ENCODE assay signal across 21 mouse cellular contexts in the genomic region with DNA sequence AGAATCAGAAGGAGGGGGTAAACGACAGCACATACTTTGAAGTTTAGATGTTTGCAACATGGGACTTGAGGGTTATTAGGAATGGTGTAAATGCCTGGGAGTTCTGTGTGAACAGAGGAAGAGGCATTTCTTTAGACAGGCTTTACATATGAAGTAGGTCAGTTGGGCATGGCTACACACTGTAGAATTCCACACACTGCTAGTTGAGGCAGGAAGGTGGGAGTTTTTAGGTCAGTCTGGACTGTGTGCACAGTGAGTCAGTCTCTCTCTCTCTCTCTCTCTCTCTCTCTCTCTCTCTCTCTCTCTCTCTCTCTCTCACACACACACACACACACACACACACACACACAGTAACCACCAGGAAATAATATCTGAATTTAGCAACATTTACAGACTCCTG. TPM values are rescaled to one million over a fixed set of nuclear protein-coding genes. Genes with fewer than 3 reads are reported as not detected.
DNase-seq lines count a peak whose midpoint lies in the region; ATAC-seq and TF ChIP-seq lines count a peak whose summit lies in the region.
"Had no signal": no experiment of that assay in that cellular context is flagged by ENCODE, and none has a peak within 500 bp of the region (broad histone marks: within the 10 kb centered on the region; RNA-seq: fewer than 3 reads in every experiment).

No protein-coding gene starts in this region.

- H3K27ac ChIP-seq in liver, adult 2 months (replicated peaks; ENCODE audit: insufficient read depth, low read depth, low read length) = peak overlapping the region; percentile 4
- no peak overlapping the region for H3K27ac ChIP-seq in lung, postnatal 0 days (ENCODE audit: low read length)
- no peak overlapping the region for H3K27ac ChIP-seq in stomach, postnatal 0 days (replicated peaks)
- H3K27ac ChIP-seq: embryonic facial prominence, embryonic 10.5 days; embryonic facial prominence, embryonic 12.5 days; forebrain, embryonic 13.5 days; forebrain, embryonic 15.5 days had no signal

- H3K4me1 ChIP-seq in liver, adult 2 months (ENCODE audit: control insufficient read depth, insufficient read depth, low read length) = peaks cover 9% of the 10 kb centered on the region
- H3K4me1 ChIP-seq in lung, postnatal 0 days (ENCODE audit: insufficient read depth, low read depth, low read length) = no peaks in the 10 kb centered on the region
- no peaks in the 10 kb centered on the region for H3K4me1 ChIP-seq in stomach, postnatal 0 days (replicated peaks; ENCODE audit: control insufficient read depth, insufficient read depth)
- H3K4me1 ChIP-seq: embryonic facial prominence, embryonic 12.5 days; forebrain, embryonic 13.5 days; forebrain, embryonic 15.5 days had no signal

- 28% methylated on average over 1 of the region's 1 CpGs for WGBS in liver, adult 2 months
- WGBS in lung, postnatal 0 days = 60% methylated on average over 1 of the region's 1 CpGs
- WGBS in stomach, postnatal 0 days = 92% methylated on average over 1 of the region's 1 CpGs

- H3K9me3 ChIP-seq in lung, postnatal 0 days (ENCODE audit: low read length) = no peaks in the 10 kb centered on the region
- H3K9me3 ChIP-seq in stomach, postnatal 0 days (ENCODE audit: control insufficient read depth, low read length) = no peaks in the 10 kb centered on the region
- H3K9me3 ChIP-seq: embryonic facial prominence, embryonic 10.5 days; embryonic facial prominence, embryonic 12.5 days; forebrain, embryonic 13.5 days; forebrain, embryonic 15.5 days had no signal

- H3K4me3 ChIP-seq in liver, adult 2 months (ENCODE audit: insufficient read depth, low read depth, low read length) = no peak overlapping the region
- H3K4me3 ChIP-seq in lung, postnatal 0 days (ENCODE audit: low read depth, low read length) = no peak overlapping the region
- H3K4me3 ChIP-seq in stomach, postnatal 0 days (ENCODE audit: low read depth, low read length) = no peak overlapping the region
- H3K4me3 ChIP-seq: embryonic facial prominence, embryonic 10.5 days; embryonic facial prominence, embryonic 12.5 days; forebrain, embryonic 13.5 days; forebrain, embryonic 15.5 days had no signal

- TF ChIP-seq POLR2A in liver, adult 2 months (IDR thresholded peaks at IDR 0.05; ENCODE audit: extremely low read depth, insufficient read depth, low read length) = no peak

- H3K9ac ChIP-seq in liver, adult 2 months (ENCODE audit: low read depth, low read length) = no peak overlapping the region
- H3K9ac ChIP-seq in lung, postnatal 0 days (replicated peaks; ENCODE audit: low read depth) = no peak overlapping the region
- no peak overlapping the region for H3K9ac ChIP-seq in stomach, postnatal 0 days (ENCODE audit: low read length)
- H3K9ac ChIP-seq: embryonic facial prominence, embryonic 12.5 days; forebrain, embryonic 13.5 days; forebrain, embryonic 15.5 days had no signal

- TF ChIP-seq EP300 in lung, postnatal 0 days (IDR thresholded peaks at IDR 0.05) = no peak
- no peak for TF ChIP-seq EP300 in stomach, postnatal 0 days (optimal IDR thresholded peaks at IDR 0.05)

- H3K79me2 ChIP-seq in liver, adult 2 months (ENCODE audit: control insufficient read depth, insufficient read depth, low read length) = no peaks in the 10 kb centered on the region

- H3K36me3 ChIP-seq in liver, adult 2 months (ENCODE audit: control insufficient read depth, insufficient read depth, low read length) = peaks cover 92% of the 10 kb centered on the region
- no peaks in the 10 kb centered on the region for H3K36me3 ChIP-seq in lung, postnatal 0 days (ENCODE audit: insufficient read depth, low read length)
- H3K36me3 ChIP-seq in stomach, postnatal 0 days (ENCODE audit: control insufficient read depth, insufficient read depth, low read length) = no peaks in the 10 kb centered on the region
- H3K36me3 ChIP-seq: embryonic facial prominence, embryonic 10.5 days; embryonic facial prominence, embryonic 12.5 days; forebrain, embryonic 15.5 days; G1E had no signal

- H3K27me3 ChIP-seq in liver, adult 2 months (ENCODE audit: control insufficient read depth, insufficient read depth, low read length) = no peaks in the 10 kb centered on the region
- no peaks in the 10 kb centered on the region for H3K27me3 ChIP-seq in lung, postnatal 0 days (replicated peaks; ENCODE audit: insufficient read depth, low read length)
- no peaks in the 10 kb centered on the region for H3K27me3 ChIP-seq in stomach, postnatal 0 days (ENCODE audit: control insufficient read depth, insufficient read depth, low read length)
- H3K27me3 ChIP-seq: CH12.LX; embryonic facial prominence, embryonic 12.5 days; forebrain, embryonic 13.5 days; forebrain, embryonic 15.5 days had no signal

- intact Hi-C loops in heart, postnatal 36 days (cut with DNase I) = no loop called here

- no peak for TF ChIP-seq CTCF in liver, adult 2 months (IDR thresholded peaks at IDR 0.05; ENCODE audit: low read depth, low read length)
- TF ChIP-seq CTCF in lung, postnatal 0 days (IDR thresholded peaks at IDR 0.05) = no peak
- no peak for TF ChIP-seq CTCF in stomach, postnatal 0 days (IDR thresholded peaks at IDR 0.05; ENCODE audit: low read depth)

- H3K4me2 ChIP-seq in lung, postnatal 0 days (replicated peaks; ENCODE audit: low read depth, low read length) = no peak overlapping the region
- no peak overlapping the region for H3K4me2 ChIP-seq in stomach, postnatal 0 days (replicated peaks; ENCODE audit: low read depth)
- H3K4me2 ChIP-seq: embryonic facial prominence, embryonic 12.5 days; forebrain, embryonic 13.5 days; forebrain, embryonic 15.5 days had no signal

- no peak for DNase-seq in frontal cortex, postnatal 14 days (ENCODE audit: low spot score in 2 of 2)
- no peak for DNase-seq in liver, adult 2 months (ENCODE audit: extremely low read depth, low read depth, low spot score)
- DNase-seq in liver = no peak
- peak; percentile 13 for DNase-seq in lung, postnatal 0 days (ENCODE audit: low spot score)
- no peak for DNase-seq in lung, adult 18-20 months
- DNase-seq in stomach, postnatal 0 days (ENCODE audit: low spot score) = peak; percentile 15
- no peak for DNase-seq in heart, postnatal 36 days
- DNase-seq: B cell, adult 2 months; cerebellum, adult 11-12 months; cerebellum, adult 2 months; cerebellum, adult 9-10 months; cerebellum, postnatal 25 days had no signal

- ATAC-seq in frontal cortex, adult (ENCODE audit: low TSS enrichment) = peak; percentile 85
- peak; percentile 67 for ATAC-seq in lung, postnatal 0 days
- peak; percentile 54; the same call in 1 of the 2 replicates for ATAC-seq in stomach, postnatal 0 days (ENCODE audit: low FRiP score, low TSS enrichment)
- ATAC-seq: CD4-positive, CD25-positive, alpha-beta regulatory T cell, adult 4 months; forebrain, embryonic 13.5 days; forebrain, embryonic 15.5 days had no signal

RNA-seq across cellular contexts. Expression of gene Pzp, which starts 31.2 kb away (rescaled TPM):
- total RNA-seq in liver, adult 2 months (2014; rRNA removed) = 1,917 and 2,554 TPM in 2 replicates
- polyA plus RNA-seq in liver, adult 2 months (2012; rRNA removed) = 1,366 and 1,553 TPM in 2 replicates
- polyA plus RNA-seq in lung, postnatal 0 days (2015; fragmentation: Nextera tagmentation; extraction: Ambion mirVana) = 0.14 and 0.35 TPM in 2 replicates
- polyA plus RNA-seq in stomach, postnatal 0 days (2015; fragmentation: Nextera tagmentation; extraction: Ambion mirVana) = 1.5 and 3.1 TPM in 2 replicates
- total RNA-seq in heart, postnatal 36 days (2021) = 1 to 10 TPM; 1.2 to 2.2 TPM
- total RNA-seq: CH12.LX had no signal
- polyA plus RNA-seq: cerebellum, adult 2 months; cortical plate, adult 2 months; embryonic facial prominence, embryonic 10.5 days; embryonic facial prominence, embryonic 12.5 days; forebrain, embryonic 13.5 days; forebrain, embryonic 15.5 days; G1E had no signal

RNA-seq across cellular contexts. Expression of gene Fkbp4, which starts 56.9 kb away (rescaled TPM):
- 129 and 150 TPM in 2 replicates for total RNA-seq in liver, adult 2 months (2014; rRNA removed)
- 99.8 and 146 TPM in 2 replicates for polyA plus RNA-seq in liver, adult 2 months (2012; rRNA removed)
- polyA plus RNA-seq in lung, postnatal 0 days (2015; fragmentation: Nextera tagmentation; extraction: Ambion mirVana) = 156 and 165 TPM in 2 replicates
- polyA plus RNA-seq in stomach, postnatal 0 days (2015; fragmentation: Nextera tagmentation; extraction: Ambion mirVana) = 180 TPM in 2 replicates
- total RNA-seq in heart, postnatal 36 days (2021) = 100 to 1,000 TPM; 320 to 392 TPM

Comparison
In these comparisons a context has a peak if more than half of its experiments do, and no peak if none do; other contexts are left out.
1. DNase-seq: peak in lung, postnatal 0 days (single experiment) and stomach, postnatal 0 days (single experiment); none in frontal cortex, postnatal 14 days (0 of 2), liver, adult 2 months (single experiment), liver (single experiment), lung, adult 18-20 months (0 of 2) and heart, postnatal 36 days (0 of 2).
2. RNA of gene Pzp, which starts 31.2 kb away (polyA plus RNA-seq): 1,366 to 1,553 TPM in liver, adult 2 months; 1.5 to 3.1 TPM in stomach, postnatal 0 days and 0.14 to 0.35 TPM in lung, postnatal 0 days; every median in the first group is over 100 times any median in the second.
3. Peak in every context shown above with its lines, with median percentiles within 50 percentile points of each other: ATAC-seq.